Mouse (Mus musculus) liver, adult 2 months (tissue): ENCODE data around the gene Pdgfb. TPM values are rescaled to one million over a fixed set of nuclear protein-coding genes. Genes with fewer than 3 reads are reported as not detected.

Source experiments
- DNase-seq: peaks from one replicate; pipeline ENCODE4 v3.0.0-alpha.2; 2011; ENCODE audit warnings: low read depth, low spot score; ENCODE audit errors: extremely low read depth
- H3K27ac ChIP-seq: fragments of 200-500 bp; replicated peaks from 2 replicates; pipeline ENCODE4 v1.5.1; 2012; ENCODE audit warnings: low read depth, mild to moderate bottlenecking, control low read depth, inconsistent platforms, low read length; ENCODE audit not compliant: insufficient read depth
- H3K27me3 ChIP-seq: fragments of 200-500 bp; 2 replicates; pipeline ENCODE4 v1.6.1; 2012; ENCODE audit warnings: mild to moderate bottlenecking, moderate library complexity, low read length, inconsistent platforms; ENCODE audit not compliant: control insufficient read depth, insufficient read depth
- H3K36me3 ChIP-seq: fragments of 200-500 bp; 2 replicates; pipeline ENCODE4 v1.6.1; 2012; ENCODE audit warnings: low read length, inconsistent platforms; ENCODE audit not compliant: control insufficient read depth, insufficient read depth
- H3K4me1 ChIP-seq: fragments of 200-500 bp; 2 replicates; pipeline ENCODE4 v1.6.1; 2011; ENCODE audit warnings: low read length; ENCODE audit not compliant: control insufficient read depth, insufficient read depth
- H3K4me3 ChIP-seq: fragments of 200-500 bp; 2 replicates; pipeline ENCODE4 v1.5.1; 2011; ENCODE audit warnings: low read depth, mild to moderate bottlenecking, control low read depth, low read length, moderate library complexity; ENCODE audit not compliant: insufficient read depth
- H3K79me2 ChIP-seq: fragments of 200-500 bp; 2 replicates; pipeline ENCODE4 v1.6.1; 2012; ENCODE audit warnings: inconsistent platforms, mild to moderate bottlenecking, low read length, moderate library complexity; ENCODE audit not compliant: control insufficient read depth, insufficient read depth
- H3K9ac ChIP-seq: fragments of 200-500 bp; 2 replicates; pipeline ENCODE4 v1.6.1; 2012; ENCODE audit warnings: low read depth, mild to moderate bottlenecking, control low read depth, inconsistent platforms, low read length
- CTCF ChIP-seq: fragments of 200-500 bp; IDR thresholded peaks from 2 replicates; pipeline ENCODE4 v1.5.1; 2011; ENCODE audit warnings: low read depth, low read length, control low read depth
- POLR2A ChIP-seq: fragments of 200-500 bp; IDR thresholded peaks from 2 replicates; pipeline ENCODE4 v1.6.1; 2011; ENCODE audit warnings: low read length, control low read depth; ENCODE audit not compliant: insufficient read depth; ENCODE audit errors: extremely low read depth
- WGBS: fragments of 180-500 bp; shearing (Covaris S2); methylation state at CpG from one replicate; pipeline ENCODE4 v1.1.7; 2018; 5-methylcytosine and 5-hydroxymethylcytosine counted together
- polyA plus RNA-seq: library from polyadenylated mRNA; depleted of rRNA; stranded (reverse); fragments of >200 nt; gene quantifications from 2 replicates; pipeline ENCODE4 v1.2.3, GENCODE M21; 2012
- total RNA-seq: library from RNA; depleted of rRNA; stranded (reverse); fragments of >200 nt; gene quantifications from 2 replicates; pipeline ENCODE4 v1.2.3, GENCODE M21; 2014

Pdgfb gene
- total and polyA plus RNA-seq, 2 experiments: 0.65 to 1.2 TPM

DNA sequence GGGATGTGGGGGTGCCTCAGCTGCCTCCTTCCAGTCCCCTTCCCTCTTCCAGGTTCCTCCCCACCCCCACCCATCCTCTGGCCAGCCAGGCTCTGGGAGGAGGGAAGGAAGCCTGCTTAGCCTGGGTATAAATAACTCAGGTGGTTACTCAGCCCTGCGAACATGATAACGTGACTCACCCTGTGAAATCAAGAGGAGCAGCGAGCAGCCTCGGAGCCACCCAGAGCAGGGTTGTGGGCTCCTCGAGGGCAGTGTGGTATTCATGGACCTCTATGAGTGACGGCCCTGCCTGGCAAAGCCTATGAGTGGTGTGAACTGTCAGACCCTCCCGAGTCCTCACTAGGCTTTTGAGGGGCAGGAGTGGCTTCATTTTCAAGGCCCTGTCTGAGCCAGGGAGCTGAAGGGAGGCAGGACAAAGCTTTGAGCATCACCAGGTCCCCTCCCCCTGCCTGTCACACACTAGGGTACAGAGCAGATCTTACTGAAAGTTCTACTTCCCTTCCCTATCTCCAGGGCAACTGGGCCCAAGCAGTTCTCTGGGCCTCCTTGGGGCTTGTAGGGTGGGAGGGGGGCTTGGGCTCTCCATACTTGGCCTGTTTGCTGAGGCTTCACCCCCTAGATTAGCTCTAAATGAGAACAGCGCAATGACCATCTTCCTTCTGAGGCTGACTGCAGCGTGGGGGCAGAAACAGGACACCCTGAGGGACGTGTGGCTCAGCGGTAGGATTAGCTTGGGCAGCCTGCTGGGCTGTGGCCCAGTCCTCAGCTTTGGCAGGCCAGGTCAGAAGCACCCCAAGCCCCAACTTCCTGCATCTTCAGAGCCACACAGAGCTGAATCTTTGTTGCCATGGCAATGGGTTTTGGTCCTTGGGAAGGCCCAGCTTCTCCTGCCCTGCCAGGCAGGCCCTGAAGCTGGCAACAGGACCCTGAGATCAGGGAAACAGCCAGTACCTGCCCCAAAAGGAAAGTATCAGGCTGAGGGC is 9.8 kb upstream of the Pdgfb start:
- Histone ChIP-seq H3K27ac (no peak overlapping the region), H3K9ac (no peak overlapping the region), H3K4me3 (no peak overlapping the region), H3K36me3 (no peaks in the 10 kb centered on the region), H3K79me2 (no peaks in the 10 kb centered on the region), H3K4me1 (no peaks in the 10 kb centered on the region), H3K27me3 (no peaks in the 10 kb centered on the region)
- no peak for DNase-seq
- no peak for TF ChIP-seq CTCF
- TF ChIP-seq POLR2A: no peak
- 78% methylated on average over 11 of the region's 11 CpGs for WGBS

DNA sequence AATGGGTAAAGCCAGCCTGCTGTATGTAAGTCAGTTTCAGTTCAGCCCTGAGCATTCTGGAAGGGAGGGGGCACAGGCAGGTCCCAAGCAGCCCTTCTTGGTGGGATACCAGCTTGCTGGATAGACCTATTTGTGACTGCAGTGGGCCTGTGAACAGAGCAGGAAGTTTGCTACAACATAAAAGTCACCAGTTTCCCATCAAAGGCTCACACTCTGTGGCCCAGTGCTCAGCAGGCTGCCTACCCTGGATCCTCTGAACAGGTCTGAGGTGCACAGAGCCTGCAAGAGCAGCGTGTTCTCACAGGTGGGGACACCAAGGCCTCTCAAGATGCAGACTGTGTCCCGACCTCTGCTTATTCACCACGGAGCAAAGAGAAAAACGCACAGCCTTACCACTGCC is 5.7 kb upstream of the Pdgfb start:
- H3K9ac ChIP-seq: no peak overlapping the region
- H3K79me2 ChIP-seq: no peaks in the 10 kb centered on the region
- no peak overlapping the region for H3K4me3 ChIP-seq
- H3K27ac ChIP-seq: no peak overlapping the region
- DNase-seq: no peak
- 77% methylated on average over 4 of the region's 4 CpGs for WGBS
- H3K27me3 ChIP-seq: no peaks in the 10 kb centered on the region
- no peaks in the 10 kb centered on the region for H3K4me1 ChIP-seq
- no peaks in the 10 kb centered on the region for H3K36me3 ChIP-seq
- TF ChIP-seq POLR2A: no peak
- TF ChIP-seq CTCF: no peak

DNA sequence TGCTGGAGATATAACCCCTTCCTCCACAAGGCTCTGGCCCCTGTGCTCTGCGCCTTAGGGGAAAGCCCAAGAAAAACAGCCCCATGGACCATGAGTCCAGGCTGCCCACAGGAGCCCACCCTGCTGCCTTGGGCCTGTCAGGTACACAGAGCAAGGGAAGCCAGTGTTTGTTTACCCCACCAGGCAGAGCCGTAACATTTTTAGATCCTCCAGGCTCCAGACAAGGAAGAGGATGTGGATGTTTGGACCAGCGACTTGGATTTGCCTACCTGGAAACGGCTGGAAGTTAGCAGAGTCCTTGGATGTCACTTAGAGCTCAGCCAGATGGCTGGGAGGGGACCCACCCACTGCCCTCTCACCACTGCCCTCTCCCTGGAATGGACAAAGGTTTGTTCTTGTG is 4.8 kb upstream of the Pdgfb start:
- Histone ChIP-seq H3K4me3 (no peak overlapping the region), H3K36me3 (no peaks in the 10 kb centered on the region), H3K9ac (no peak overlapping the region), H3K27me3 (no peaks in the 10 kb centered on the region; the same call in 1 of the 2 replicates), H3K4me1 (no peaks in the 10 kb centered on the region), H3K27ac (no peak overlapping the region), H3K79me2 (no peaks in the 10 kb centered on the region)
- WGBS: 74% methylated on average over 4 of the region's 4 CpGs
- DNase-seq: no peak
- no peak for TF ChIP-seq POLR2A
- TF ChIP-seq CTCF: no peak

DNA sequence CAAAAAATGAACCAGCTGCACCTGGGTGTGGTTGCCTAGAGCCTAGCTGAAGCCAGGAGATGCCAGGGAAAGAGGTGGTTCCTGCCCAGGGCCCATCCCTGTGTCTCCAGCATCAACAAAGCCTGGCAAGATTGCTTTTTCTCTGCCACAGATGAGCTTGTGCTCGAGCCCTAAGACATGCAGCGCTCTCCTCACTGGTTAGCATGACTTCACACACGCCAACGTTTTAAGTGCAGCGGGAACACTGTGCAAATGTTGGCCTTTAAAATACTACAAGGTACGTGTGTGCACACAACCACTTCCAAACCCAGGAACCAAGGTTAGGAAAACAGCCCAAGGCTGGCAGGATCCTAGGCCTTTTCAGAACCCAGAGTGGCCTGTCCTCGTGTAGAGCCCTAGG is 4.4 kb upstream of the Pdgfb start:
- no peak for DNase-seq
- 83% methylated on average over 7 of the region's 7 CpGs for WGBS
- H3K79me2 ChIP-seq: no peaks in the 10 kb centered on the region
- H3K4me3 ChIP-seq: no peak overlapping the region
- H3K27me3 ChIP-seq: peaks cover under 1% of the 10 kb centered on the region
- H3K27ac ChIP-seq: no peak overlapping the region
- H3K9ac ChIP-seq: no peak overlapping the region
- H3K4me1 ChIP-seq: no peaks in the 10 kb centered on the region
- TF ChIP-seq CTCF (no peak), POLR2A (no peak)
- no peaks in the 10 kb centered on the region for H3K36me3 ChIP-seq

DNA sequence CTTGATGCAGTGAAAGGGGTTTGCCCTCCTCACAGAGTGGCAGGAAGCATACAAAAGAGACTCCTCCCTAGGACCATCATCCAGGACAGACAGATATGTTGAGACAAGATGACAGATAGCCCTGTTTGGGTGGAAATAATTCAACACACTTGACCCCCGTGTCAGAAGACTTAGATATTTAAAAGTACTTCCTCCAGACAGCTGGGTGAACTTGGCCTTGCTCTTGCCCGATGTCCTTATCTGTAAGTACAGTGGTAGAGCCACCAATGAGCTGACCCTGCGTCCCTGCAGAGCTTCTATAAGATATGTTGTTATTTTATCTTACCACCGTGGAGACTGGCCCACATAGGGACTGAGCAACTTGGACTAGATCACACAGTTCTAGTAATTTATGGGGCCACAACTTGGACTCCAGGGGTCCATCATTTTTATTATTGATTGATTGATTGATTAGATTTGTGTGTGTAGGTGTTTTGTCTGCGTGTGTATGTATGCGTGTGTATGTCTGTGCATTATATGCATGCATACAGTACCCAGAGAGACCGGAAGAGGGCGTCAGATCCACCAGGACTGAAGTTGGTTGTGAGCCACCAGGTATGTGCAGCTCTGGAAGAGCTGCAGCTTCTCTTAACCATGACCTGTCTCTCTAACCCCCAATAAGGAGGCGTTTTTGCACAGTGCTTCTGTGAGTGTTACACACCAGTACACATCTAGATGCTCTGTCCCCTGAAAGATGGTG is 2.0 kb upstream of the Pdgfb start:
- no peak for DNase-seq
- TF ChIP-seq POLR2A: no peak
- no peak for TF ChIP-seq CTCF
- no peak overlapping the region for H3K27ac ChIP-seq
- H3K27me3 ChIP-seq: peaks cover 15% of the 10 kb centered on the region
- H3K4me1 ChIP-seq: no peaks in the 10 kb centered on the region; the same call in 1 of the 2 replicates
- H3K36me3 ChIP-seq: no peaks in the 10 kb centered on the region
- WGBS: 83% methylated on average over 9 of the region's 9 CpGs
- H3K79me2 ChIP-seq: 0 out of 2 replicates have a peak, but pooled peaks cover 3% of the 10 kb centered on the region
- H3K9ac ChIP-seq: no peak overlapping the region
- H3K4me3 ChIP-seq: no peak overlapping the region
